Mouse (Mus musculus): Measurements from ENCODE around the gene Msh6. TPM values are rescaled to one million over a fixed set of nuclear protein-coding genes. Genes with fewer than 3 reads are reported as not detected.
"Not testable (repeated sequence)": the region's sequence is repeated elsewhere in the genome, so short reads cannot be mapped to it uniquely, and the experiment has no call there.

Gene Msh6
- total RNA-seq, 4 experiments from 2014 or later = 6.8 to 11.8 (median 9.8) TPM

GRCm38 (mm10) chr17:87979696-87980095 is 4.8 kb downstream of the Msh6 start:
- DNase-seq (ENCODE audit: low spot score) = not testable (repeated sequence)

- DNase-seq (ENCODE audit: low spot score) = no peak
Observed at GRCm38 (mm10) chr17:87982112-87982511, 7.2 kb downstream of the Msh6 start.

- no peak for DNase-seq (ENCODE audit: low spot score)
Observed at GRCm38 (mm10) chr17:87983313-87983712, 8.5 kb downstream of the Msh6 start.

GRCm38 (mm10) chr17:87984440-87985214 is 9.8 kb downstream of the Msh6 start:
- no peak for DNase-seq (ENCODE audit: low spot score)

GRCm38 (mm10) chr17:87985916-87986315 is 11.1 kb downstream of the Msh6 start:
- DNase-seq (ENCODE audit: low spot score) = no peak

- DNase-seq (ENCODE audit: low spot score) = no peak
Observed at GRCm38 (mm10) chr17:87987507-87987906, 12.6 kb downstream of the Msh6 start.

- DNase-seq (ENCODE audit: low spot score) = no peak
Observed at GRCm38 (mm10) chr17:87992154-87992553, 17.3 kb downstream of the Msh6 start.

GRCm38 (mm10) chr17:87993338-87993737 is 18.5 kb downstream of the Msh6 start:
- no peak for DNase-seq (ENCODE audit: low spot score)

GRCm38 (mm10) chr17:87997808-87998207 is 22.9 kb downstream of the Msh6 start:
- no peak for DNase-seq (ENCODE audit: low spot score)

- DNase-seq (ENCODE audit: low spot score) = no peak
Observed at GRCm38 (mm10) chr17:88004892-88005291, 30.0 kb downstream of the Msh6 start.

- no peak for DNase-seq (ENCODE audit: low spot score)
Observed at GRCm38 (mm10) chr17:88006956-88007355, 32.1 kb downstream of the Msh6 start.

- no peak for DNase-seq (ENCODE audit: low spot score)
Observed at GRCm38 (mm10) chr17:88014456-88014855, 39.6 kb downstream of the Msh6 start.

GRCm38 (mm10) chr17:88016027-88016426 is 41.2 kb downstream of the Msh6 start:
- not testable (repeated sequence) for DNase-seq (ENCODE audit: low spot score)

- DNase-seq (ENCODE audit: low spot score) = no peak
Observed at GRCm38 (mm10) chr17:88023924-88024323, 49.1 kb downstream of the Msh6 start.

GRCm38 (mm10) chr17:88025227-88025626 is 50.4 kb downstream of the Msh6 start:
- peak; percentile 75 for DNase-seq (ENCODE audit: low spot score)

- no peak for DNase-seq (ENCODE audit: low spot score)
Observed at GRCm38 (mm10) chr17:88029194-88029970, 54.5 kb downstream of the Msh6 start.

- DNase-seq (ENCODE audit: low spot score) = no peak
Observed at GRCm38 (mm10) chr17:88031755-88032154, 56.9 kb downstream of the Msh6 start.

GRCm38 (mm10) chr17:88034418-88034817 is 59.6 kb downstream of the Msh6 start:
- no peak for DNase-seq (ENCODE audit: low spot score)

Other genes starting within 250 kb of the Msh6 start
- not detected for gene Kcnk12, start 177.1 kb upstream of the Msh6 start, total RNA-seq (2022)
- not detected for gene Rpl36-ps4, start 54.1 kb upstream of the Msh6 start, total RNA-seq (2022)
- 10 to 100 TPM; 31.1 to 37.0 (median 35.5) TPM for gene Fbxo11, start 90.2 kb downstream of the Msh6 start, total RNA-seq (2022)

Measured in heart, adult 8-10 months (tissue).